Comparison of ENCODE assay signal across 32 mouse cellular contexts in genomic region chr3:105222925-105223324, GRCm38 (mm10).
A peak's percentile ranks its signal among the peaks of the same experiment; 100 is the strongest.
DNase-seq lines count a peak whose midpoint lies in the region; ATAC-seq and TF ChIP-seq lines count a peak whose summit lies in the region.
"Had no signal": no experiment of that assay in that cellular context is flagged by ENCODE, and none has a peak within 500 bp of the region (broad histone marks: within the 10 kb centered on the region; RNA-seq: fewer than 3 reads in every experiment).

No protein-coding gene starts in this region.

- no peak for TF ChIP-seq POLR2A in olfactory bulb, adult 2 months (IDR thresholded peaks at IDR 0.05; ENCODE audit: insufficient read depth, low read depth, low read length)

- peak; percentile 75 for ATAC-seq in Patski
- no peak for ATAC-seq in erythroid progenitor cell, adult 5-6 weeks (replicated peaks; ENCODE audit: low FRiP score, poor library complexity, severe bottlenecking)
- ATAC-seq: CD4-positive, CD25-positive, alpha-beta regulatory T cell, adult 4 months; forebrain, embryonic 15.5 days; intestine, embryonic 15.5 days had no signal

- peak overlapping the region; percentile 77 for H3K27ac ChIP-seq in olfactory bulb, adult 2 months (ENCODE audit: insufficient read depth, low read depth, low read length)
- H3K27ac ChIP-seq: embryonic facial prominence, embryonic 10.5 days; embryonic facial prominence, embryonic 13.5 days; forebrain, embryonic 12.5 days; forebrain, embryonic 15.5 days; gastrocnemius, adult 2 months; heart, embryonic 10.5 days; heart, embryonic 13.5 days; hindbrain, embryonic 12.5 days; hindbrain, embryonic 15.5 days; intestine, embryonic 15.5 days had no signal

- no peak overlapping the region for H3K4me3 ChIP-seq in olfactory bulb, adult 2 months (ENCODE audit: insufficient read depth, low read depth, low read length)
- H3K4me3 ChIP-seq: embryonic facial prominence, embryonic 10.5 days; embryonic facial prominence, embryonic 13.5 days; erythroblast, embryonic 14.5 days; forebrain, embryonic 12.5 days; forebrain, embryonic 15.5 days; gastrocnemius, adult 2 months; heart, embryonic 10.5 days; heart, embryonic 13.5 days; hindbrain, embryonic 12.5 days; hindbrain, embryonic 15.5 days; intestine, embryonic 15.5 days had no signal

- DNase-seq in heart, adult 11 months: peak; percentile 49
- no peak for DNase-seq in heart, adult 8-10 months (ENCODE audit: low spot score)
- DNase-seq in right cerebral cortex, adult 18-20 months: peak; percentile 50
- DNase-seq in right cerebral cortex, postnatal 14 days: no peak
- peak; percentile 71 for DNase-seq in Patski (ENCODE audit: low read depth, low spot score)
- no peak for DNase-seq in spleen, adult 18-20 months
- DNase-seq: adrenal gland, adult 2 months; adrenal gland, postnatal 14 days; cerebellum, adult 11-12 months; cerebellum, adult 8-10 months; cerebellum, postnatal 10 days; cerebellum, postnatal 36 days; embryo, embryonic 11 days; gastrocnemius, adult 2 months; gastrocnemius, postnatal 14 days; heart, adult 18-20 months; heart, postnatal 14 days; heart, postnatal 4 days; kidney, adult 11 months had no signal

- 32% methylated on average over 3 of the region's 3 CpGs for WGBS in olfactory bulb, adult 2 months

- H3K4me1 ChIP-seq in olfactory bulb, adult 2 months (ENCODE audit: control insufficient read depth, insufficient read depth, low read length): peaks cover 11% of the 10 kb centered on the region
- H3K4me1 ChIP-seq: embryonic facial prominence, embryonic 13.5 days; forebrain, embryonic 12.5 days; forebrain, embryonic 15.5 days; intestine, embryonic 15.5 days had no signal

- TF ChIP-seq CTCF in Patski (IDR thresholded peaks at IDR 0.05): no peak
- no peak for TF ChIP-seq CTCF in olfactory bulb, adult 2 months (IDR thresholded peaks at IDR 0.05; ENCODE audit: insufficient read depth, low read depth, low read length)

- POLR2A ChIA-PET in Patski (lab: Charles Lee): interaction anchor here (0.9 kb wide), 1 partner anchor 27 kb away, joined by 3 read pairs; no protein-coding TSS in a partner anchor

- H3K27me3 ChIP-seq in Patski: no peaks in the 10 kb centered on the region
- H3K27me3 ChIP-seq: forebrain, embryonic 12.5 days; forebrain, embryonic 15.5 days; heart, embryonic 13.5 days; hindbrain, embryonic 12.5 days; hindbrain, embryonic 15.5 days; intestine, embryonic 15.5 days had no signal

- in situ Hi-C loops in Patski (cut with MboI; ENCODE audit: low pct_unique_long_range_greater_than_20kb): no loop called here

- CTCF ChIA-PET in Patski (lab: Charles Lee): interaction anchor here (1.4 to 2.1 kb wide), 2 partner anchors 13 to 45 kb away, joined by 3 to 9 read pairs; no protein-coding TSS in a partner anchor

Comparison
In these comparisons a context has a peak if more than half of its experiments do, and no peak if none do; other contexts are left out.
1. DNase-seq: peak in heart, adult 11 months (single experiment), right cerebral cortex, adult 18-20 months (single experiment) and Patski (single experiment); none in heart, adult 8-10 months (single experiment), right cerebral cortex, postnatal 14 days (single experiment) and spleen, adult 18-20 months (0 of 2).